ENCODE assay signal across 19 mouse cellular contexts in the genomic region with DNA sequence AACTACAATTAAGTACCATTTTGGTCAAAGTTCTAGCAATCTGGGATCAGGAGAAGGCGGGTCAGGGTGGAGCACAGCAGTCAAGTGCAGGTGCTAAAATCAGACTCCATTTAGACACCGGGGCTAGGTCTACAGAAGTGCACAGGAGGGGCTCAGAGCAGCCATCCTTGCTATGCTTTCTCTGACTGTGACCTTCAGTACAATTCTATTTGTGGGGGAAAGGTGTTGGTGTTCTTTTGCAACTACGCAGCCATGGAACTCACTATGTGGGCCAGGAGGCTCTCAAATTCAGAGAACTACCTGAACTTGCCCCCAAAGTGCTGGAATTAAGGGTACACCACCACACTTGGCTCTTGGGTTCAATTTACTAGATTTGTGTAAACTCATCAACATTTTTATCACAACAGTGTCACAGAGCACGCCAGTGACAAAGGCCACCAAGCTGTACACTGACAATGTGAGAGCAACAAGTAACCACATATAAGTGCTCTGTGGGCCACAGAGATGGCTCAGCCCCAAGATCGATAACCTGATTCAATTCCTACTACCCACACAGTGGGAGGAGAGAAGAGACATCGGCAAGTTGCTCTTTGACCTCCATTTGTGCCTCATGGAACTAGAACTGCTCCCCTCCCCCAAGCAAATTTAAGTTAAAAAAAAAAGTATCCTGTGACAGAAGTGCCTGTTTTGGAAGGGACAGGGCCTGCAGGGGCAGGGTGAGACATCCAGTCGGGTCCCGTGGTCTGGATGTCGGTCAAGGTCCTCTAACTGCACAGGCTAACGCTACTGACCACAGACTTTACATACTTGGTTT. TPM values are rescaled to one million over a fixed set of nuclear protein-coding genes. Genes with fewer than 3 reads are reported as not detected.
DNase-seq lines count a peak whose midpoint lies in the region; ATAC-seq and TF ChIP-seq lines count a peak whose summit lies in the region.
"Had no signal": no experiment of that assay in that cellular context is flagged by ENCODE, and none has a peak within 500 bp of the region (broad histone marks: within the 10 kb centered on the region; RNA-seq: fewer than 3 reads in every experiment).

No protein-coding gene starts in this region.

- no peaks in the 10 kb centered on the region for H3K4me1 ChIP-seq in kidney, embryonic 14.5 days (ENCODE audit: control insufficient read depth, insufficient read depth, low read length)
- H3K4me1 ChIP-seq in bone marrow macrophage, adult 2 months (ENCODE audit: control insufficient read depth, insufficient read depth, low read length): peaks cover 9% of the 10 kb centered on the region
- H3K4me1 ChIP-seq in liver, postnatal 0 days (ENCODE audit: insufficient read depth): peaks cover 18% of the 10 kb centered on the region; the same call in 1 of the 2 replicates
- H3K4me1 ChIP-seq in forebrain, embryonic 10.5 days: peaks cover 20% of the 10 kb centered on the region
- H3K4me1 ChIP-seq in forebrain, embryonic 15.5 days: no peaks in the 10 kb centered on the region
- H3K4me1 ChIP-seq: neural tube, embryonic 13.5 days had no signal

- no peaks in the 10 kb centered on the region for H3K9me3 ChIP-seq in kidney, embryonic 14.5 days (ENCODE audit: control insufficient read depth, low read length)
- H3K9me3 ChIP-seq in liver, postnatal 0 days (ENCODE audit: low read length): no peaks in the 10 kb centered on the region
- no peaks in the 10 kb centered on the region for H3K9me3 ChIP-seq in forebrain, embryonic 10.5 days
- no peaks in the 10 kb centered on the region for H3K9me3 ChIP-seq in forebrain, embryonic 15.5 days
- H3K9me3 ChIP-seq: embryonic facial prominence, embryonic 15.5 days; G1E; lung, embryonic 15.5 days; neural tube, embryonic 13.5 days had no signal

- TF ChIP-seq POLR2A in bone marrow macrophage, adult 2 months (IDR thresholded peaks at IDR 0.05; ENCODE audit: borderline replicate concordance, low read depth, low read length): no peak

- no peak for TF ChIP-seq CTCF in bone marrow macrophage, adult 2 months (IDR thresholded peaks at IDR 0.05; ENCODE audit: low read depth, low read length)
- TF ChIP-seq CTCF in liver, postnatal 0 days (IDR thresholded peaks at IDR 0.05; ENCODE audit: low read depth): no peak

- WGBS in kidney, embryonic 14.5 days: 80% methylated on average over 10 of the region's 10 CpGs
- 71% methylated on average over 10 of the region's 10 CpGs for WGBS in liver, postnatal 0 days (ENCODE audit: insufficient replicate concordance)
- 92% methylated on average over 10 of the region's 10 CpGs for WGBS in forebrain, embryonic 10.5 days
- 94% methylated on average over 10 of the region's 10 CpGs for WGBS in forebrain, embryonic 15.5 days

- H3K27ac ChIP-seq in kidney, embryonic 14.5 days (ENCODE audit: low read depth, low read length): no peak overlapping the region
- H3K27ac ChIP-seq in bone marrow macrophage, adult 2 months (ENCODE audit: insufficient read depth, low read depth, low read length): peak overlapping the region; percentile 52
- H3K27ac ChIP-seq in liver, postnatal 0 days (ENCODE audit: low read depth): peak overlapping the region; percentile 85
- no peak overlapping the region for H3K27ac ChIP-seq in forebrain, embryonic 10.5 days
- H3K27ac ChIP-seq in forebrain, embryonic 15.5 days (replicated peaks): no peak overlapping the region
- H3K27ac ChIP-seq: embryonic facial prominence, embryonic 15.5 days; layer of hippocampus, adult 2 months; neural tube, embryonic 13.5 days had no signal

- no peak for ATAC-seq in kidney, embryonic 14.5 days (ENCODE audit: low FRiP score, low TSS enrichment)
- ATAC-seq in liver, postnatal 0 days: peak; percentile 90
- no peak for ATAC-seq in forebrain, embryonic 15.5 days (replicated peaks)
- ATAC-seq: activated CD4-positive, CD25-positive, alpha-beta regulatory T cell, adult 4 months; forebrain, postnatal 0 days; hindbrain, embryonic 16.5 days had no signal

- no peak overlapping the region for H3K4me3 ChIP-seq in kidney, embryonic 14.5 days (ENCODE audit: low read length)
- H3K4me3 ChIP-seq in bone marrow macrophage, adult 2 months (ENCODE audit: insufficient read depth, low read length): no peak overlapping the region
- H3K4me3 ChIP-seq in liver, postnatal 0 days (ENCODE audit: low read depth, low read length): no peak overlapping the region
- no peak overlapping the region for H3K4me3 ChIP-seq in forebrain, embryonic 10.5 days
- no peak overlapping the region for H3K4me3 ChIP-seq in forebrain, embryonic 15.5 days
- H3K4me3 ChIP-seq: embryonic facial prominence, embryonic 15.5 days; layer of hippocampus, adult 2 months; lung, embryonic 15.5 days; neural tube, embryonic 13.5 days had no signal

- peak; percentile 58 to 78 for DNase-seq in adrenal gland, adult (ENCODE audit: inconsistent age in 2 of 2, low spot score in 1 of 2)
- no peak for DNase-seq in adrenal gland, adult 8-10 months
- DNase-seq in kidney, postnatal 36 days: peak; percentile 47 to 51
- DNase-seq in liver, postnatal 0 days: peak; percentile 75
- DNase-seq in forebrain, embryonic 10.5 days (ENCODE audit: extremely low spot score, low spot score): no peak
- DNase-seq: cerebellum, postnatal 25 days; forebrain, postnatal 0 days; midbrain, embryonic 14.5 days; thymus, adult 2 months had no signal

- H3K27me3 ChIP-seq in kidney, embryonic 14.5 days (ENCODE audit: control insufficient read depth, insufficient read depth, low read length): no peaks in the 10 kb centered on the region
- H3K27me3 ChIP-seq in liver, postnatal 0 days (ENCODE audit: insufficient read depth, low read length): no peaks in the 10 kb centered on the region
- no peaks in the 10 kb centered on the region for H3K27me3 ChIP-seq in forebrain, embryonic 10.5 days (ENCODE audit: poor library complexity, severe bottlenecking)
- H3K27me3 ChIP-seq in forebrain, embryonic 15.5 days: no peaks in the 10 kb centered on the region
- H3K27me3 ChIP-seq: embryonic facial prominence, embryonic 15.5 days; lung, embryonic 15.5 days; neural tube, embryonic 13.5 days had no signal

- H3K9ac ChIP-seq in kidney, embryonic 14.5 days (ENCODE audit: low read depth, low read length): no peak overlapping the region
- no peak overlapping the region for H3K9ac ChIP-seq in liver, postnatal 0 days (replicated peaks)
- H3K9ac ChIP-seq in forebrain, embryonic 15.5 days (replicated peaks): no peak overlapping the region
- H3K9ac ChIP-seq: embryonic facial prominence, embryonic 15.5 days; forebrain, postnatal 0 days; lung, embryonic 15.5 days; neural tube, embryonic 13.5 days had no signal

- no peak overlapping the region for H3K4me2 ChIP-seq in kidney, embryonic 14.5 days (replicated peaks; ENCODE audit: low read depth, low read length)
- no peak overlapping the region for H3K4me2 ChIP-seq in liver, postnatal 0 days (ENCODE audit: low read depth, low read length)
- H3K4me2 ChIP-seq in forebrain, embryonic 15.5 days (replicated peaks): no peak overlapping the region
- H3K4me2 ChIP-seq: embryonic facial prominence, embryonic 15.5 days; lung, embryonic 15.5 days; neural tube, embryonic 13.5 days had no signal

- TF ChIP-seq EP300 in liver, postnatal 0 days (IDR thresholded peaks at IDR 0.05; ENCODE audit: low read depth): peak; percentile 67

- no peaks in the 10 kb centered on the region for H3K36me3 ChIP-seq in kidney, embryonic 14.5 days (ENCODE audit: control insufficient read depth, insufficient read depth, low read length)
- H3K36me3 ChIP-seq in liver, postnatal 0 days (replicated peaks; ENCODE audit: insufficient read depth, low read length): no peaks in the 10 kb centered on the region; the same call in none of the 2 replicates
- no peaks in the 10 kb centered on the region for H3K36me3 ChIP-seq in forebrain, embryonic 10.5 days (replicated peaks)
- no peaks in the 10 kb centered on the region for H3K36me3 ChIP-seq in forebrain, embryonic 15.5 days
- H3K36me3 ChIP-seq: embryonic facial prominence, embryonic 15.5 days; lung, embryonic 15.5 days; neural tube, embryonic 13.5 days had no signal

RNA-seq across cellular contexts. Expression of gene Frmd8, which starts 41.6 kb away (rescaled TPM):
- total RNA-seq in adrenal gland, adult 8-10 months (2022): 10 to 100 TPM; 47.6 to 55.2 (median 53.4) TPM
- 17.4 and 26.5 TPM in 2 replicates for polyA plus RNA-seq in kidney, embryonic 14.5 days (2014; fragmentation: Nextera tagmentation; extraction: Ambion mirVana)
- 24.6 and 25.2 TPM in 2 replicates for polyA plus RNA-seq in bone marrow macrophage, adult 2 months (2012; ENCODE audit: insufficient read depth, insufficient read length, missing spikeins)
- polyA plus RNA-seq in liver, postnatal 0 days (2015; fragmentation: Nextera tagmentation; extraction: Ambion mirVana): 8.5 and 9.0 TPM in 2 replicates
- 36.9 and 40.6 TPM in 2 replicates for polyA plus RNA-seq in forebrain, embryonic 10.5 days (2016; fragmentation: Nextera tagmentation; extraction: Ambion mirVana)
- 19.5 and 23.3 TPM in 2 replicates for polyA plus RNA-seq in forebrain, embryonic 15.5 days (2015; fragmentation: Nextera tagmentation; extraction: Ambion mirVana)

RNA-seq across cellular contexts. Expression of gene Slc25a45, which starts 44.1 kb away (rescaled TPM):
- 10 to 100 TPM; 12.8 to 21.7 (median 17.5) TPM for total RNA-seq in adrenal gland, adult 8-10 months (2022)
- polyA plus RNA-seq in kidney, embryonic 14.5 days (2014; fragmentation: Nextera tagmentation; extraction: Ambion mirVana): 3.3 and 3.5 TPM in 2 replicates
- 74.2 and 78.0 TPM in 2 replicates for polyA plus RNA-seq in bone marrow macrophage, adult 2 months (2012; ENCODE audit: insufficient read depth, insufficient read length, missing spikeins)
- 8.4 and 9.1 TPM in 2 replicates for polyA plus RNA-seq in liver, postnatal 0 days (2015; fragmentation: Nextera tagmentation; extraction: Ambion mirVana)
- polyA plus RNA-seq in forebrain, embryonic 10.5 days (2016; fragmentation: Nextera tagmentation; extraction: Ambion mirVana): 1.5 and 2.0 TPM in 2 replicates
- polyA plus RNA-seq in forebrain, embryonic 15.5 days (2015; fragmentation: Nextera tagmentation; extraction: Ambion mirVana): 1.2 and 1.7 TPM in 2 replicates

Comparison
In these comparisons a context has a peak if more than half of its experiments do, and no peak if none do; other contexts are left out.
1. DNase-seq: peak in adrenal gland, adult (2 of 2), kidney, postnatal 36 days (2 of 2) and liver, postnatal 0 days (single experiment); none in adrenal gland, adult 8-10 months (single experiment) and forebrain, embryonic 10.5 days (single experiment).
2. H3K27ac ChIP-seq: peak in bone marrow macrophage, adult 2 months (single experiment) and liver, postnatal 0 days (single experiment); none in kidney, embryonic 14.5 days (single experiment), forebrain, embryonic 10.5 days (single experiment) and forebrain, embryonic 15.5 days (single experiment).